In the genomic region with DNA sequence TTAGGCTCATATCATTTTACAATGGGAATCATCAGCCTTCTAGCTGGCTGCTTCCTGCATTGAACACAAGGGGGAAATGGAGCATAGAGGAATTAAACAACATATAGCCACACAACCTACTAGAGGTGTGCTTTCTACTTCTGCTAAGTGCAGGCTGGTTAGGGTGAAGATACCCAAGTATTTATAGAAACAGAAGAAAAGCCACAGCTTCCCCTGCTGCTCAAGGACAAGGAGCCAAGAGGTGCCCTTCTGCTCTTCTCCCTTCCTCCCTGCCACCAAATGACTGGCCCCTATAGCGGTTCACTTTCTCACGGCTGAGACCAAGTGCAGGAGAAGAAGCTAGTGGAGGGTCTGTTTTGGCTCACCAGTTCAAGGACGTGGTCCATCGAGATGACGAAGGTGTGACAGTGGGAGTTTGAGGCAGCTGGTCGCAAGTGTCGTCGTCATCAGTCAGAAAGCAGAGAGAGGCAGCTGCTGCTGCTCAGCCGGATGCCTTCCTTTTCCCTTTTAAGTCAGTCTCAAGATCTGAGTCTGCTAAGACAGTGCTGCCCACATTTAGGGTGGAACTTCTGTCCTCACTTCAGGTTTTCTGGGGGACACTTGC, we compare ENCODE assay signal across 26 mouse cellular contexts.
DNase-seq lines count a peak whose midpoint lies in the region; ATAC-seq and TF ChIP-seq lines count a peak whose summit lies in the region.
"Had no signal": no experiment of that assay in that cellular context is flagged by ENCODE, and none has a peak within 500 bp of the region (broad histone marks: within the 10 kb centered on the region; RNA-seq: fewer than 3 reads in every experiment).

No protein-coding gene starts in this region.

- intact Hi-C loops in left cerebral cortex, adult 2 months (cut with DNase I) = no loop called here

- TF ChIP-seq CTCF in left cerebral cortex, adult 2 months (IDR thresholded peaks at IDR 0.05) = peak; percentile 22

- DNase-seq in frontal cortex, postnatal 25 days (ENCODE audit: low spot score in 2 of 2) = no peak
- no peak for DNase-seq in left cerebral cortex, adult 2 months (ENCODE audit: extremely low spot score in 1 of 2, low spot score in 2 of 2)
- no peak for DNase-seq in left cerebral cortex, adult 18-20 months (ENCODE audit: low spot score in 2 of 2)
- peak; percentile 21 for DNase-seq in brain, adult 2 months (ENCODE audit: low read depth, low spot score)
- no peak for DNase-seq in urinary bladder, postnatal 25 days (ENCODE audit: low spot score)
- no peak for DNase-seq in layer of hippocampus, adult 9-10 months (ENCODE audit: low spot score)
- DNase-seq: B cell, adult 2 months; cerebellum, adult 18-20 months; cerebellum, postnatal 14 days; gastrocnemius, postnatal 10 days; heart, adult 11 months; kidney, adult 2 months; kidney, postnatal 14 days; liver; lung, postnatal 36 days; thymus, adult 18-20 months had no signal

- peak; percentile 31; the same call in 1 of the 2 replicates for ATAC-seq in frontal cortex, adult (ENCODE audit: low TSS enrichment)
- peak; percentile 20 for ATAC-seq in granulocyte monocyte progenitor cell, adult 5-6 weeks (replicated peaks; ENCODE audit: poor library complexity, severe bottlenecking)
- ATAC-seq: activated CD4-positive, CD25-positive, alpha-beta regulatory T cell, adult 4 months had no signal

- no peak overlapping the region for H3K4me3 ChIP-seq in left cerebral cortex, adult 2 months
- H3K4me3 ChIP-seq: embryonic facial prominence, embryonic 13.5 days; erythroblast, embryonic 14.5 days; forebrain, embryonic 12.5 days; hindbrain, embryonic 10.5 days; limb, embryonic 10.5 days; midbrain, embryonic 10.5 days; stomach, embryonic 15.5 days had no signal

- H3K27ac ChIP-seq in left cerebral cortex, adult 2 months = no peak overlapping the region
- H3K27ac ChIP-seq: embryonic facial prominence, embryonic 13.5 days; forebrain, embryonic 12.5 days; hindbrain, embryonic 10.5 days; limb, embryonic 10.5 days; midbrain, embryonic 10.5 days; stomach, embryonic 15.5 days had no signal
